In the genomic region with DNA sequence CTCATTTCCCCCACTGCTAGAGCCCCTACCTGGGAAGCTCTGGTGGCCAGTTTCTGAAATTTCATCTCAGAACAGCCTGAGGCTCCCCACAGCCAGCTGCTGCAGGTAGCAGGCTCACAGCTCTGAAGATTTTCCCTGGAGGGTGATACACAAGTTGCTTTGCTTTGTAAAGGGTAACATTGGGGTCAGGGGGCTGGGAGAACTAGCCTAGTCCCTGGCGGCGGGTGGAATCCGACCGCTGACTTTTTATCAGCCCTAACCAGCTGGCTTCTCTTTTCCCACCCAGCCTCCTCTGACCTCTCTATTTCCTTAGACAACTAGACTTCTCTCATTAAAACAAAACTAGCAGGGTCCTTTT, we compare ENCODE assay signal across 8 mouse cellular contexts. TPM values are rescaled to one million over a fixed set of nuclear protein-coding genes. Genes with fewer than 3 reads are reported as not detected.
DNase-seq lines count a peak whose midpoint lies in the region; ATAC-seq lines count a peak whose summit lies in the region.

No protein-coding gene starts in this region.

- peak; percentile 26; the same call in 1 of the 2 replicates for ATAC-seq in frontal cortex, adult (ENCODE audit: low TSS enrichment)
- peak; percentile 71 for ATAC-seq in common myeloid progenitor, adult 5-6 weeks (replicated peaks; ENCODE audit: low read depth, poor library complexity, severe bottlenecking)
- no peak for ATAC-seq in hindbrain, embryonic 14.5 days (ENCODE audit: low FRiP score)
- no peak for ATAC-seq in midbrain, embryonic 12.5 days (ENCODE audit: low FRiP score, low read depth)

- DNase-seq in frontal cortex, postnatal 10 days (ENCODE audit: low spot score in 2 of 2), result no peak
- DNase-seq in hindbrain, embryonic 14.5 days (ENCODE audit: low spot score), result no peak
- DNase-seq in cerebellum, adult 9-11 months, result no peak
- DNase-seq in retina, postnatal 1 day, result no peak
- no peak for DNase-seq in cerebellum, postnatal 4 days (ENCODE audit: low spot score in 2 of 2)

- H3K27ac ChIP-seq in hindbrain, embryonic 14.5 days, result peak overlapping the region; percentile 30; the same call in 1 of the 2 replicates
- H3K27ac ChIP-seq in midbrain, embryonic 12.5 days (replicated peaks), result peak overlapping the region; percentile 12; the same call in 1 of the 2 replicates

- H3K9me3 ChIP-seq in hindbrain, embryonic 14.5 days (ENCODE audit: control insufficient read depth, low read length), result no peaks in the 10 kb centered on the region
- no peaks in the 10 kb centered on the region for H3K9me3 ChIP-seq in midbrain, embryonic 12.5 days

- no peaks in the 10 kb centered on the region for H3K27me3 ChIP-seq in hindbrain, embryonic 14.5 days (ENCODE audit: control insufficient read depth, insufficient read depth, low read length)
- no peaks in the 10 kb centered on the region for H3K27me3 ChIP-seq in midbrain, embryonic 12.5 days

- no peaks in the 10 kb centered on the region for H3K36me3 ChIP-seq in hindbrain, embryonic 14.5 days (replicated peaks; ENCODE audit: control insufficient read depth, insufficient read depth)
- H3K36me3 ChIP-seq in midbrain, embryonic 12.5 days, result no peaks in the 10 kb centered on the region

- H3K9ac ChIP-seq in hindbrain, embryonic 14.5 days, result peak overlapping the region; percentile 34
- 0 out of 2 replicates have a peak overlapping the region, but pooled peaks have one; percentile 28 for H3K9ac ChIP-seq in midbrain, embryonic 12.5 days (replicated peaks)

- peaks cover 22% of the 10 kb centered on the region for H3K4me1 ChIP-seq in hindbrain, embryonic 14.5 days (replicated peaks; ENCODE audit: control insufficient read depth, insufficient read depth, low read length)
- peaks cover 33% of the 10 kb centered on the region for H3K4me1 ChIP-seq in midbrain, embryonic 12.5 days

- WGBS in hindbrain, embryonic 14.5 days, result 48% methylated on average over 4 of the region's 4 CpGs
- WGBS in midbrain, embryonic 12.5 days, result 28% methylated on average over 4 of the region's 4 CpGs

- H3K4me2 ChIP-seq in hindbrain, embryonic 14.5 days (replicated peaks), result peak overlapping the region; percentile 26
- peak overlapping the region; percentile 34 for H3K4me2 ChIP-seq in midbrain, embryonic 12.5 days (replicated peaks)

- H3K4me3 ChIP-seq in hindbrain, embryonic 14.5 days (replicated peaks; ENCODE audit: low read length), result no peak overlapping the region
- no peak overlapping the region for H3K4me3 ChIP-seq in midbrain, embryonic 12.5 days

RNA-seq across cellular contexts. Expression of a gene that starts 25.0 kb away (rescaled TPM):
- total RNA-seq in common myeloid progenitor, adult 5-6 weeks (2017), result 12.5 and 14.4 TPM in 2 replicates
- 4.3 and 5.0 TPM in 2 replicates for polyA plus RNA-seq in hindbrain, embryonic 14.5 days (2014; fragmentation: Nextera tagmentation; extraction: Ambion mirVana)
- polyA plus RNA-seq in midbrain, embryonic 12.5 days (2016; fragmentation: Nextera tagmentation; extraction: Ambion mirVana), result 7.9 and 8.9 TPM in 2 replicates

RNA-seq across cellular contexts. Expression of a gene that starts 44.4 kb away (rescaled TPM):
- total RNA-seq in common myeloid progenitor, adult 5-6 weeks (2017), result 15.7 and 16.0 TPM in 2 replicates
- polyA plus RNA-seq in hindbrain, embryonic 14.5 days (2014; fragmentation: Nextera tagmentation; extraction: Ambion mirVana), result 14.0 and 14.3 TPM in 2 replicates
- polyA plus RNA-seq in midbrain, embryonic 12.5 days (2016; fragmentation: Nextera tagmentation; extraction: Ambion mirVana), result 12.8 and 14.1 TPM in 2 replicates

RNA-seq across cellular contexts. Expression of a gene that starts 45.9 kb away (rescaled TPM):
- total RNA-seq in common myeloid progenitor, adult 5-6 weeks (2017), result not detected in 2 replicates
- polyA plus RNA-seq in hindbrain, embryonic 14.5 days (2014; fragmentation: Nextera tagmentation; extraction: Ambion mirVana), result 0.37 and 0.77 TPM in 2 replicates
- polyA plus RNA-seq in midbrain, embryonic 12.5 days (2016; fragmentation: Nextera tagmentation; extraction: Ambion mirVana), result 0.27 and 0.64 TPM in 2 replicates

Comparison
In these comparisons a context has a peak if more than half of its experiments do, and no peak if none do; other contexts are left out.
1. ATAC-seq: peak in frontal cortex, adult (single experiment) and common myeloid progenitor, adult 5-6 weeks (single experiment); none in hindbrain, embryonic 14.5 days (single experiment) and midbrain, embryonic 12.5 days (single experiment).